Mouse (Mus musculus) hindbrain, embryonic 12.5 days (tissue): ENCODE results near the gene Vta1. TPM values are rescaled to one million over a fixed set of nuclear protein-coding genes. Genes with fewer than 3 reads are reported as not detected.

Experiments
- ATAC-seq: fragments of 200-750 bp; cut with Nextera tagmentation; 2 replicates; pipeline ENCODE4 v1.8.0; 2017; ENCODE audit warnings: moderate TSS enrichment; ENCODE audit not compliant: low FRiP score
- H3K27ac ChIP-seq: fragments of 300-500 bp; sonication (generic); 2 replicates; pipeline ENCODE4 v1.5.1; 2016; ENCODE audit warnings: mild to moderate bottlenecking
- H3K27me3 ChIP-seq: fragments of 300-500 bp; sonication (generic); 2 replicates; pipeline ENCODE4 v1.6.1; 2016; ENCODE audit warnings: mild to moderate bottlenecking
- H3K36me3 ChIP-seq: fragments of 300-500 bp; sonication (generic); 2 replicates; pipeline ENCODE4 v1.6.1; 2016; ENCODE audit warnings: mild to moderate bottlenecking
- H3K4me1 ChIP-seq: fragments of 300-500 bp; sonication (generic); 2 replicates; pipeline ENCODE4 v1.6.1; 2016
- H3K4me2 ChIP-seq: fragments of 300-500 bp; sonication (generic); replicated peaks from 2 replicates; pipeline ENCODE4 v1.6.1; 2016; ENCODE audit warnings: mild to moderate bottlenecking
- H3K4me3 ChIP-seq: fragments of 300-500 bp; sonication (generic); 2 replicates; pipeline ENCODE4 v1.5.1; 2016; ENCODE audit warnings: mild to moderate bottlenecking
- H3K9ac ChIP-seq: fragments of 300-500 bp; sonication (generic); 2 replicates; pipeline ENCODE4 v1.6.1; 2016; ENCODE audit warnings: mild to moderate bottlenecking, moderate library complexity
- H3K9me3 ChIP-seq: fragments of 300-500 bp; sonication (generic); replicated peaks from 2 replicates; pipeline ENCODE4 v1.6.1; 2016; ENCODE audit warnings: mild to moderate bottlenecking
- WGBS: fragments of 180-500 bp; shearing (Covaris S2); methylation state at CpG from one replicate; pipeline ENCODE4 v1.1.7; 2016; 5-methylcytosine and 5-hydroxymethylcytosine counted together
- polyA plus RNA-seq: library from polyadenylated mRNA; unstranded; fragments of >200 nt; fragmentation: Nextera tagmentation; extraction: Ambion mirVana; gene quantifications from 2 replicates; pipeline ENCODE4 v1.2.1, GENCODE M21; 2016

The Vta1 gene
- polyA plus RNA-seq, 1 experiment from 2014 or later = 169 TPM

GRCm38 (mm10) chr10:14639043-14639442, 66.3 kb downstream of the Vta1 start:
- H3K27ac ChIP-seq = no peak overlapping the region
- ATAC-seq = no peak
- no peaks in the 10 kb centered on the region for H3K9me3 ChIP-seq
- H3K4me3 ChIP-seq = no peak overlapping the region
- WGBS = 85% methylated on average over 4 of the region's 4 CpGs
- H3K9ac ChIP-seq = no peak overlapping the region
- H3K36me3 ChIP-seq = no peaks in the 10 kb centered on the region
- H3K4me1 ChIP-seq = no peaks in the 10 kb centered on the region
- no peak overlapping the region for H3K4me2 ChIP-seq
- H3K27me3 ChIP-seq = no peaks in the 10 kb centered on the region

- Histone ChIP-seq H3K9me3 (no peaks in the 10 kb centered on the region), H3K4me3 (no peak overlapping the region), H3K36me3 (no peaks in the 10 kb centered on the region), H3K27me3 (no peaks in the 10 kb centered on the region), H3K9ac (no peak overlapping the region), H3K27ac (no peak overlapping the region), H3K4me1 (no peaks in the 10 kb centered on the region), H3K4me2 (no peak overlapping the region)
- 97% methylated on average over 1 of the region's 1 CpGs for WGBS
- no peak for ATAC-seq
Measured at GRCm38 (mm10) chr10:14625706-14626105, 79.7 kb downstream of the Vta1 start.

- Histone ChIP-seq H3K4me3 (no peak overlapping the region), H3K9me3 (no peaks in the 10 kb centered on the region), H3K27me3 (no peaks in the 10 kb centered on the region), H3K4me1 (no peaks in the 10 kb centered on the region), H3K9ac (no peak overlapping the region), H3K27ac (no peak overlapping the region), H3K36me3 (no peaks in the 10 kb centered on the region), H3K4me2 (no peak overlapping the region)
- no peak for ATAC-seq
- 91% methylated on average over 1 of the region's 1 CpGs for WGBS
Measured at GRCm38 (mm10) chr10:14619156-14619555, 86.2 kb downstream of the Vta1 start.

- Histone ChIP-seq H3K36me3 (no peaks in the 10 kb centered on the region), H3K4me1 (no peaks in the 10 kb centered on the region), H3K4me3 (no peak overlapping the region), H3K27ac (no peak overlapping the region), H3K4me2 (no peak overlapping the region), H3K9ac (no peak overlapping the region), H3K27me3 (no peaks in the 10 kb centered on the region), H3K9me3 (no peaks in the 10 kb centered on the region)
- WGBS = 96% methylated on average over 1 of the region's 1 CpGs
- no peak for ATAC-seq
Measured at GRCm38 (mm10) chr10:14618301-14618700, 87.1 kb downstream of the Vta1 start.

- Histone ChIP-seq H3K27ac (no peak overlapping the region), H3K4me3 (no peak overlapping the region), H3K4me1 (no peaks in the 10 kb centered on the region), H3K9me3 (no peaks in the 10 kb centered on the region), H3K27me3 (no peaks in the 10 kb centered on the region), H3K9ac (no peak overlapping the region), H3K36me3 (no peaks in the 10 kb centered on the region), H3K4me2 (no peak overlapping the region)
- no peak for ATAC-seq
Measured at GRCm38 (mm10) chr10:14615441-14615840, 89.9 kb downstream of the Vta1 start.

- no peak overlapping the region for H3K4me3 ChIP-seq
- no peaks in the 10 kb centered on the region for H3K27me3 ChIP-seq
- H3K36me3 ChIP-seq = no peaks in the 10 kb centered on the region
- no peak overlapping the region for H3K4me2 ChIP-seq
- no peak overlapping the region for H3K9ac ChIP-seq
- no peak for ATAC-seq
- 94% methylated on average over 5 of the region's 5 CpGs for WGBS
- no peaks in the 10 kb centered on the region for H3K9me3 ChIP-seq
- H3K4me1 ChIP-seq = no peaks in the 10 kb centered on the region
- H3K27ac ChIP-seq = no peak overlapping the region
Measured at GRCm38 (mm10) chr10:14607597-14607996, 97.8 kb downstream of the Vta1 start.

Other genes with a start within 250 kb of the Vta1 start
- gene Adgrg6, start 159.9 kb downstream of the Vta1 start, polyA plus RNA-seq = 4.2 and 5.3 TPM in 2 replicates
- gene Nmbr, start within 50 bp of the Vta1 start, polyA plus RNA-seq = 0.61 TPM in 1 of 2 replicates, not detected in the other
- gene Gje1, start 12.7 kb upstream of the Vta1 start, polyA plus RNA-seq = not detected in 2 replicates